Mouse (Mus musculus): ENCODE results near the gene Maip1.

Maip1 gene

GRCm38 (mm10) chr1:57406187-57407151, at the start of gene Maip1, which contains the start of gene Tyw5:
Maip1 (plus strand) TSS chr1:57406328.
Tyw5 (minus strand) TSS chr1:57407101.
- DNase-seq (ENCODE audit: extremely low spot score), result peak; percentile 89

GRCm38 (mm10) chr1:57358546-57358945, 47.6 kb upstream of the Maip1 start:
- DNase-seq (ENCODE audit: extremely low spot score), result no peak

GRCm38 (mm10) chr1:57367446-57367845, 38.7 kb upstream of the Maip1 start:
- DNase-seq (ENCODE audit: extremely low spot score), result no peak

GRCm38 (mm10) chr1:57369111-57369510, 37.0 kb upstream of the Maip1 start:
- DNase-seq (ENCODE audit: extremely low spot score), result no peak

- no peak for DNase-seq (ENCODE audit: extremely low spot score)
Observed at GRCm38 (mm10) chr1:57370451-57370850, 35.7 kb upstream of the Maip1 start.

GRCm38 (mm10) chr1:57375276-57375675, 30.9 kb upstream of the Maip1 start:
- DNase-seq (ENCODE audit: extremely low spot score), result no peak

- DNase-seq (ENCODE audit: extremely low spot score), result no peak
Observed at GRCm38 (mm10) chr1:57376806-57377205, 29.3 kb upstream of the Maip1 start.

GRCm38 (mm10) chr1:57377376-57378341, 28.5 kb upstream of the Maip1 start, which contains the start of gene 1700066M21Rik:
1700066M21Rik (plus strand) TSS chr1:57377620.
- peak; percentile 95 for DNase-seq (ENCODE audit: extremely low spot score)

- no peak for DNase-seq (ENCODE audit: extremely low spot score)
Observed at GRCm38 (mm10) chr1:57386519-57386918, 19.6 kb upstream of the Maip1 start.

- no peak for DNase-seq (ENCODE audit: extremely low spot score)
Observed at GRCm38 (mm10) chr1:57387876-57388275, 18.3 kb upstream of the Maip1 start.

GRCm38 (mm10) chr1:57388402-57389155, 17.5 kb upstream of the Maip1 start:
- no peak for DNase-seq (ENCODE audit: extremely low spot score)

GRCm38 (mm10) chr1:57390993-57391790, 14.9 kb upstream of the Maip1 start:
- DNase-seq (ENCODE audit: extremely low spot score), result no peak

GRCm38 (mm10) chr1:57392417-57392816, 13.7 kb upstream of the Maip1 start:
- no peak for DNase-seq (ENCODE audit: extremely low spot score)

GRCm38 (mm10) chr1:57394051-57394450, 12.1 kb upstream of the Maip1 start:
- DNase-seq (ENCODE audit: extremely low spot score), result peak; percentile 28

GRCm38 (mm10) chr1:57400321-57400720, 5.8 kb upstream of the Maip1 start:
- DNase-seq (ENCODE audit: extremely low spot score), result no peak

GRCm38 (mm10) chr1:57400877-57401276, 5.3 kb upstream of the Maip1 start:
- DNase-seq (ENCODE audit: extremely low spot score), result no peak

- DNase-seq (ENCODE audit: extremely low spot score), result no peak
Observed at GRCm38 (mm10) chr1:57402116-57402515, 4.0 kb upstream of the Maip1 start.

GRCm38 (mm10) chr1:57408994-57409393, 2.9 kb downstream of the Maip1 start:
- DNase-seq (ENCODE audit: extremely low spot score), result no peak

- DNase-seq (ENCODE audit: extremely low spot score), result no peak
Observed at GRCm38 (mm10) chr1:57413397-57413796, 7.3 kb downstream of the Maip1 start.

GRCm38 (mm10) chr1:57423696-57424095, 17.6 kb downstream of the Maip1 start:
- DNase-seq (ENCODE audit: extremely low spot score), result peak; percentile 24

All from embryo, embryonic 9.5 days (tissue).